Mouse (Mus musculus): Measurements from ENCODE around the gene Mpc2.

Mpc2 gene

GRCm38 (mm10) chr1:165503307-165504024 lies 43.0 kb downstream of the Mpc2 start:
- in situ Hi-C loops (cut with MseI, MboI): no loop called here

DNA sequence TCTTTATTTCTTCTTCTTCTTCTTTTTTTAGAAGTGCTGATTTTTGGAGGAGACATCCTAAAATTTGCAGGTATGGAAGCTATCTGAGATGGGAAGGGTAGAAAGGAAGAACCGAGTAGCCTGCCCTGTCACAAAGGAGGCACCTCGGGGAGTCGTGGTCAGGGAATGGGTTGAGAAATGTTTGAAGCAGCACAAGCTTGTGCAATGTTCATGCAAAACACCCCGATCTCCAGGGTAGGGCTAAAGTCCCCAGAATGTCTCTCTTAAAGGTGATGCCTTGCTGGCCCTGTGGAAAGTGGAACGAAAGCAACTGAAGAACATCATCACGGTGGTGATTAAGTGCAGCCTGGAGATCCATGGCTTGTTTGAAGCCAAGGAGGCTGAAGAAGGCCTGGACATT lies 45.9 kb downstream of the Mpc2 start:
- in situ Hi-C loops (cut with MseI, MboI): no loop called here

GRCm38 (mm10) chr1:165510161-165510560 lies 49.7 kb downstream of the Mpc2 start:
- in situ Hi-C loops (cut with MseI, MboI): no loop called here

DNA sequence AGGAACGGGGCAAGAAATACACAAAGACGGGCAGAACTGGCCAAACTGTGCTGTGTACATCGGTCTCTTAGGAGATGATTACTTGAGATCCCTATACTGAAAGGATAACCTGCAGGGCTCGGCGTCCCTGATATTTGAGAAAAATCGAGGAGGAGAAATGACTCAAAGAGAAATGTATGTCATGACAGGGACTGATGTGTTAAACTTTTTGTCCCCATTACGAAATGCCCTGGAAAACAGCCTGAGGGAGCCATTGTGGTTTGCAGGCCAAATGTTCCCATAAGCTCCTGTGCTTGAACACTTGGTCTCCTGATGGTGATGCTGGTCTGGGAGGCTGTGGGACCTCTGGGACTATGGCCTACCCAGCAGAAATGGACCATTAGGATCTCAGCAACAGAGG lies 60.3 kb downstream of the Mpc2 start:
- in situ Hi-C loops (cut with MseI, MboI): no loop called here

Data from mouse trophoblast stem cell (cell line).